Mouse (Mus musculus): ENCODE measurements around the gene Cdkn1a.
"Not testable (repeated sequence)": the region's sequence is repeated elsewhere in the genome, so short reads cannot be mapped to it uniquely, and the experiment has no call there.

Gene Cdkn1a

DNA sequence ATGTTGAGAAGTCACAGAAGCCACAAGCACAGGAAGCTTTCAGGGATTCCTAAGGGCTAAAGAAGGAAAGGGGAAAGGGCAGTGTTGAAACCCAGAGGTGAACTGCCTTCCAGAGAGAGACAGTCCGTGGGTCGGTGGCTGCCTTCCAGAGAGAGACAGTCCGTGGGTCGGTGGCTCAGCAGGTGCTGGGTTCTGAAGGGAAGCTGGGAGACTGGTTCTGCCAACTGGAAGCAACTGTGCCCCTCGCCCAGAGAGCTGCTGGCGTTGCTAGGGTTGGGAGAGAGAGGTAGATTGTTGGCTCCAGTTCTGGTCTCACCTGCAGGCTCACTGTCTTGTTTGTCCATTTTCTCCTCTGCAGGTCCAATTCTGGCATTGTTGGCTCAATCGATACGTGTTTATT is 32.3 kb upstream of the Cdkn1a start:
- no peak for DNase-seq (ENCODE audit: low spot score in 2 of 2)

DNA sequence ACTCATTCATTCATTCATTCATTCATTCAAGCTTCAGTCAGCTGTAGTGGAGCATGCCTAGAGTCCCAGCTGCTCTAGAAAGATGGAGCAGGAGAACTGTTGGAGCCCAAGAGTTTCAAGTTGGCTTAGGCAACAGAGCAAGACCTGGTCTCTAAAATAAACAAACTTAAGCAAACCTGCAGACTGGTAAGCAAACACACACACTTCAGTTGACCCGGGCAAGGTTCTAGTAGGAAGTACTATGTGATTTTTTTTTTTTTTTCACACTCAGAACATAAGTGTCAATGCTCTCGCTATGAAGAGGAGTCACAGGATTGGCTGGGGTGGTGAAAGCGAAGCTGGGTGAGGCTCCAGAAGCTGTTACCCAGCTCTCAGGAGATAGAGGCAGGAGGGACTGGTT is 31.2 kb upstream of the Cdkn1a start:
- DNase-seq (ENCODE audit: low spot score in 2 of 2): no peak

DNA sequence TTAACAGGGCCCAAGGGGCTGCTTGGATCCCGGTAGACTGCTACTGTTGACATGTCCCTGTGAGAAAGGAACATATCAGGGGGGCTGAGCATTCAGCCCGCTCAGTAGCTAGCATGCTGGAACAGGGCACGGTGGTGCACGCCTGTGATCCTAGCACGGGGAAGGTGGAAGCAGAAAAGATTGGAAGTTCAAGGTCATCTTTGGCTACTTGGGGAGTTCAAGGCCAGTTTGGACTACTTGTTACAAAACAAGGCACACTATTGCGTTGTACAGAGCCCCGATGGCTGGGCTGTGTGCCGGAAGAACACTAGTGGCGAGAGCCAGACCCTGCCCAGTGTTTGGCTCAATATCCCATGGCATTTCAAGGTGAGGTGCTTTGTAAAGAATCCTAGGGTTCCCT is 29.8 kb upstream of the Cdkn1a start:
- DNase-seq (ENCODE audit: low spot score in 2 of 2): no peak

DNA sequence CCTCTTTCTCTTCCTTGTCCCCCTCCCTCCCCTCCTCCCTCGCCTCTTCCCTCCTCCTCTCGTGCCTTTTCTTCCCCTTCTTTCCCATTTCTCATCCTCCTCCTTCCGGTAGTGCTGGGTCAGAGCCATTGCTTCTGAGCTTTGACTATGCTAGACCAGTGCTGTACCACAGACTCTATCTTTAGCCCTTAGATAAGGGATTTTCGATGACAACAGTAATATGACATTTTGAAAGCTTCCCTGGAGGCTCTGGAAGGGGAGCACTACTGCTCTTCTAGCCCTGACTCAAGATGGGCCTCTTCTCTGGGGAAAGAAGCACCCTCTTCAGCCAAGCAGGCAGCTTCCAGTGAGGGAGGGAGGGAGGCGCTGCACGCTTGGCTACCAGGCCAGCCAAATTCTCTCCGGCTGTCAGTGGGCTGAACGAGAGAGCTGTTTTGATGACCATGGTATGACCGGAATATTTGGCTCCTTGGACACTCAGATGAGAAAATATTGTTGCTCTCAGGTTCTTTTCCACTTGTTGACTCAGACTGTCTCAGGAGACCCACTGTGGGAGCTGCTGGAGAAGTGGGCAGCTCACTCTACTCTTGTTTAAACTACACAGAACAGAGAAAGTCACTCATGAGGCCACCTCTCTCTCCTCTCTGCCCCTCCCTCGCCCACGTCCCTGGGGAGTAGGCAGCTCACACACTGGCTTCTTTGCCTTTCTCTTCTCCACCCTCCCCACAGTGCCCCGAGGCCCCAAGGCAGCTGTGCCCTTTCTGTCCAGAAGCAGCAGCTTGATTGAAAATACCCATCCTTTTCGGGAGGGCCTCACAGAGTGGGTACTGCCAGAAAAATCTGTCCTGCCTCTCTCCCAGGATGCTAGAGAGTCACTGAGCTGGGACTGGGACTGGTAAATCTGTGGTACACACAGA is 28.4 kb upstream of the Cdkn1a start:
- no peak for DNase-seq (ENCODE audit: low spot score in 2 of 2)

DNA sequence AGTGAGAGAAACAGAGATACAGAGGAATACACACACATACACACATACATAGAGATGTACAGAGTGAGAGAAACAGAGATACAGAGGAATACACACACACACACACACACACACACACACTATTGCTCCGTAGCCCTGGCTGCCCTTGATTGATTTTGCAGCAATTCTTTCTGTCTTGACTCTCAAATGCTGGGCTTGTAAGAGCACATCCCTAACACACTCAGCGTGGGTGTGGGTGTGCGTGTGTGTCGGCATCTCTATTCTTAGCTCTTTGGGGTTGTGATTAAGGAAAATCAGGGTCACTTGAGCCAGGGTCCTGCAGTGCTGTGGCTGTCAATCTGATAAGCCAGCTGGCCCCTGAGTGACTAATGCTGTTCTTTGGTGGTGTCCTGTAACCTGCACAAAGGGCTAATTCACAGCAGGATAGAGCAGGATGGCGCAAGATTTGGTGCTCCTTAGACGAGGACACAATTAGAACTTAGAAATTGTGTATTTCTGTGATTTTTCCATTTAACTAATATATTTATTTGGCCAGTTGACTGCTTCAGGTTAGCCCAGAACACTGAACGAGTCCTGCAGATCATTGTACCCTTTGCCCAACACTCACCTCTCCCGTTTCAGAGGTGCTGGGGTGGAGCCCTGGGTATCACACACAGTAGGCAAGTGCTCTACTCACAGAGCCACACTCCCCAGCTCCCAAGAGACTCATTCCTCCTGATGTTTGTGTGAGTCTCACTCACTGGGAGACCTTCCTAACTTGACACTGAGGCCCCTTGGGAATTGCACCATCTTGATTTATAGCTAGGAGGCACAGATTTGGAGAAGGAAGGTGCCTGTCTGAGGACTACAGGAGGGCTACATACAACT is 27.4 kb upstream of the Cdkn1a start:
- no peak for DNase-seq (ENCODE audit: low spot score in 2 of 2)

DNA sequence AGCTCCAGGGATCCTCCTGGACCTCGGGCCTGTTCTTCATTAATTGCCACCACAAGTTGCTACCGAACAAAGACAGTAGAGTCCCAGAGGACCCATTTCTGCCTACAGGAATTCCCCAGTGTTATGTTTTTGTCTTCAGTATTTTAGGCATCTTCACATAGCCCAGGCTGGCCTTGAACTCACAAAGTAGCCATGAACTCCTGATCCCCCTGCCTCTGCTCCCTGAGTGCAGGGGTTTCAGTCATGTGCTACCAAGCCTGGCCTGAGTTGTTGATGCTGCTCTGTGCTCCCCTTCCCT is 26.8 kb upstream of the Cdkn1a start:
- DNase-seq (ENCODE audit: low spot score in 2 of 2): no peak

DNA sequence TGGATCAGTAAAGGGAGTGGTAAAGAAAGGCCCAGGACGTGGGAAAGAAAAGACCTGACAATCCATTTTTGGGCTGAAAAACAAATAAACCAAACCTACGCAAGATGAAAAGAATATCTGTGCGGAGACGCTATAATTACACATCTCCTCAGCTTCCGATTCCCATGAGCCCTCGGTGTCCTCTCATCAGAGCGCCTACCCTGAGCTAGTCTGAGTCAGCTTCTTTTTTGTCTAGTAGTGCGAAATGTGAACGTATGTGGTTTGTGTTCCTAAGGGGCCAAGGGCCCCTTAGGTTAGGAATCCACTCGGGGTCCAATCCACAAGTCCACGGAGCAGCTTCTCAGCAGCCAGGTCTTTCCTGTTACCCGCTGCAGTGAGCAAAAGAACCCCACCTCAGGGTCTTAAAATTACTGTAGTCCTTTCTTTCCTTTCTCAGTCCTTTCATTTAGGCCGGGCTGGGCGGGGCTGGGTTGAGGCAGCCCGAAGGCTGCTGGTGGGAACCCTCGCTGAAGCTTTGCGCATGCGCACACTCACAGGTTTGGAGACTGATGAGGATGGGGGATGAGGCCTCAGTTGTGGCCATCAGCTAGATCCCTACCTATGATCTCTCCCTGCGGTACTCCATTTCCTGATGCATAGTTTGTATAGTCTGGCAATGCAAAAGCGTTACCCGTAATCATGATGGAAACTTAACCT is 25.4 kb upstream of the Cdkn1a start:
- DNase-seq (ENCODE audit: low spot score in 2 of 2): no peak

DNA sequence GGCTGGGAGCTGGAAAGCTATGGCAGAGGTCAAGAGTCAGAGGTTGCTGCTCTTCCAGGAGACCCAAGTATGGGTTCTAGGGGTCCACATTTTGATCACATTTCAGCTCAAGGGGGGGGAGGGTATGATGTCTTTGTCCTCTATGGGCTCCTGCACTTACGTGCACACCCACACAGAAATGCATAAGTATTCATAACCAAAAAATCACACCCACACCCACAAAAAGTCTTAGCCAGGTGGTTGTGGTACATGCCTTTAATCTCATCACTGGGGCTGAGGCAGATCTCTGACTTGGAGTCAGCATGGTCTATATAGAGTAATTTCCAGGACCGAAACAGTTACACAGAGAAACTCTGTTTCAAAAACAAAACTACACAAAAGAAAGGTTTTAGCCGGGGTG is 24.8 kb upstream of the Cdkn1a start:
- DNase-seq (ENCODE audit: low spot score in 2 of 2): no peak

DNA sequence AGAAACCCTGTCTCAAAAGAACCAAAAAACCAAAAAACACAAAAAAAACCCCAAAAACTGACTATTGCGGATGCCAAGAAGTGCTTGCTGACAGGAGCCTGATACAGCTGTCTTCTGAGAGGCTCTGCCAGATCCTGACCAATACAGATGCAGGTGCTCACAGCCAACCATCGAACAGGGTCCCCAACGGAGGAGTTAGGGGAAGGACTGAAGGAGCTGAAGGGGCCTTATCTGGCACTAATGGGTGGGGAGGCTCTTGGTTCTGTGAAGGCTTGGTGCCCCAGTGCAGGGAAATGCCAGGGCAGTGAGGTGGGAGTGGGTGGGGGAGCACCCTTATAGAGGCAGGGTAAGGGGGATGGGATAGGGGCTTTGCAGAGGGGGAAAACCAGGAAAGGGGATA is 23.4 kb upstream of the Cdkn1a start:
- DNase-seq (ENCODE audit: low spot score in 2 of 2): not testable (repeated sequence)

DNA sequence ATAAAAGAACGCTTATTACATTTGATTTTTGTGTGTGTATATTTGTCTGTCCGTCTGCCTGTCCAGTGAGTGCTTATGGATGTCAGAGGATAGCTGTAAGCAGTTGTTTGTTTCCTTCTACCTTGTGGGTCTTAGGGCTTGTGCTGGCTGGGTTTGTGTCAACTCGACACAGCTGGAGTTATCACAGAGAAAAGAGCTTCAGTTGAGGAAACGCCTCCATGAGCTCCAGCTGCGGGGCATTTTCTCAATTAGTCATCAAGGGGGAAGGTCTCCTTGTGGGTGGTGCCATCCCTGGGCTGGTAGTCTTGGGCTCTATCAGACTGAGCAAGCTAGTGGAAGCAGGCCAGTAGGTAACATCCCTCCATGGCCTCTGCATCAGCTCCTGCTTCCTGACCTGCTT is 22.9 kb upstream of the Cdkn1a start:
- DNase-seq (ENCODE audit: low spot score in 2 of 2): no peak

DNA sequence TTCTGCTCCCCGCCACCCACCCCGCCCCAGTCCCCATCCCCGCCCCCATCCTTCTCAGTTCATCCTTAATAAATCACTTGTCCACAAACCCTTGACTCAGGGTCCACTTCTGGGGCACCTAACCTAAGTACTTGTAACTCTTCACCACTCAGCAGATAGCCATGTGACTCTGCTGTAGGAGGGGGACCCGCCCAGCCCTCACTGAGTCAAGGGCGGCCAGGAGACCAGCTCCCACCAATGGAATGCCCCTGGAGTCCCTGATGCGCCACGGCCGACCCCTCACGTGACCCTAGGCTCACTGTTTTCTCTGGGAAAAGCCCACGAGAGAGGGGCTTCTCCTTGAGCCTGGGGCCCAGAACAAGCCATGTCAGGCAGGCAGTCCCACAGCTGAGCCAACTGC is 21.7 kb upstream of the Cdkn1a start:
- DNase-seq (ENCODE audit: low spot score in 2 of 2): no peak

DNA sequence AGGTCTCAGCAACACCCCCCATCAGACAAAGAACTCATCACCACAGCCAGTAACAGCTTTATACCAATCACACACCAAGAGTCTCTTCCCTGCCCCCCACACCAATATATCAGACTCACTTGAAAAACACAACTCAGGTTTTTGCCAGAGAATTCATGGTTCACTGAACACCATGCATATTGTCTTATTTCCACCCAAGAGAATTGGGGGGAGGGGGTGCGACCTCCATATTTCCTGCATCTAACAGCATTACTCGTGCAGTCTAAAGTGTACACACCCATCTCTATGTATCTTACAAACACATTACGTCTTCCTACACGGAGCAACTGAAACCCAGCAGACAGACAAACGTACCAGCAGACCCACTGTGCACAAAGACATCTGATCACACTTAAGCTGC is 19.0 kb upstream of the Cdkn1a start:
- DNase-seq (ENCODE audit: low spot score in 2 of 2): no peak

DNA sequence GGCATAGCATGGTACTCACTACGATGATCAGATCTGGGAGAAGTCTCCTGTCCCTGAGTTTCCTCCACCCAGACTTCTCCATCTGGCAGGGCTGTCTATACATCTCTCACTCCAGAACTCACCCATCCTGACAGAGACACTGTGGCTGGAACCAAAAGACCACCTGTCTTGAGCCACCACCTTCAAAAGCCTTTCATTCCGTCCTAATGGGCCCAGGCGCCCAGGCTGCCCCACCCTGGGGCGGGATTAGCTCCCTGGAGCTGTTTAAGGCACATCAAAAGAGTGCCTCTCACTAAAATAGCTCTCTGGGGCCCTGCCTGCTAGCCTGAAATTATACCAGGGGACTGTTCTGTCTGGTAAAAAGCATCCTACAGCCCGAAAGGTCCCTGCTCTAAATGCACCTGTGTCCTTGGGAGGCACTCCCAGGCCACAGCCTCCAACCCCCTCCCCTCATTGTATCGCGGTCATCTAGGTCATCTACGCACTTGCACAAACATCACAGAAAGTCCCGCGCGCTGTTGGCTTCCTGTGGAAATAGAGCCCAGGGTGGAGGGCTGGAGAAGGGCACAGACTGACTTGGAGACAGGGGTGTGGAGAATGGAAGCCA is 18.0 kb upstream of the Cdkn1a start:
- DNase-seq (ENCODE audit: low spot score in 2 of 2): no peak

DNA sequence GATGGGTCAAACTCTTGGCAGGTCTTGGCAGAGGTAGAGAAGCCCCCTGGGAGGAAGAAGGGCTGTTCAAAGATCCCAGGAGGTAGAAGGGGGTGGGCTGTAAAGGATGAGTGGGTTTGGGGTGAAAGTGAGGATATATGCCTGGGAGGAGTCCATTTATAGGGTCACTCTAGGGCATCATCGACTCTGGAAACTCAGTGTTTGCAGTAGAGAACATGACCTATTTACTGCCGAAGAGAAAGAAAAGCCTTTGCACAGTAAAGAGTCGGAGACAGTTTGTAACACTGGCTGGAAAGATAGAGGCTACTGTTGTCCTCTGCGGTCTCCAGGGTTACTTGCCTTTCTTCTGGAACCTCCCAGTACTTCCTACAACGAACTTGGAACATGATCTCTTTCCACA is 17.5 kb upstream of the Cdkn1a start:
- DNase-seq (ENCODE audit: low spot score in 2 of 2): no peak

DNA sequence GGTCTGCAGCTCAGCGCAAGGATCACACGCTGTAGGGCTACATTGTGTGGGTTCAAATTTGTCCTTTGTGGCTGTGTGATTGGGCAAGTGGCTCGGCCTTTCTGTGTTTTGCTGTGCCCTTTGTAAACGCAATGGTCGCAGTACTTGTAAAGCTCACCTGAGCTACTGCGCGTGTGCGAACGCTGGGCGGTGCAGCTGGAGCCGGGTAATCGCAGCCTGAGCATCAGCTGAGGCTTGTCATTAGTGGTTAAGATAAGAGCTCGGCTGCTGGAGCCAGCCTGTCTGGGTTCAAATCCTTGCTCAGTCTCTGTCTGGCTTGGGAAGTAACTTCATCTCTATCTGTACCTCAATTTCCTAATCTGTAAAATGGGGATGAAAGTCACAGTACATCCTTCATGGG is 16.7 kb upstream of the Cdkn1a start:
- no peak for DNase-seq (ENCODE audit: low spot score in 2 of 2)

DNA sequence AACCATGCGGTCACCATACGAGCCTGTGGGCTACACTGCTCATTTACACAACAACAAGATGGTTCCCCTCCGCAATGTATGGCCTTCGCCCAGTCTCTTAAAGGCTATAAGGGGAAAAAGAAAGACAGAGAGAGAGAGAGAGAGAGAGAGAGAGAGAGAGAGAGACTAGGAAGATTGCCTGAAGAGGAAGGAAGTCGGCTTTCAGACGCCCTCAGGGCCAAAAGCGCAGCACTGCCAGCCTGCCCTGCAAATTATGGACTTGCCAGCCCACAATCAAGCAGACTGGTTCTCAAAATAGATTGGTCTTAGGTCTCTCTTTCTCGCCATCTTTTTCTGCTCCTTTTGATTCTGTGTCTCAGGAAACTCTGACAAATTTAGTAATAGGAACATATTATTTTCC is 14.5 kb upstream of the Cdkn1a start:
- no peak for DNase-seq (ENCODE audit: low spot score in 2 of 2)

DNA sequence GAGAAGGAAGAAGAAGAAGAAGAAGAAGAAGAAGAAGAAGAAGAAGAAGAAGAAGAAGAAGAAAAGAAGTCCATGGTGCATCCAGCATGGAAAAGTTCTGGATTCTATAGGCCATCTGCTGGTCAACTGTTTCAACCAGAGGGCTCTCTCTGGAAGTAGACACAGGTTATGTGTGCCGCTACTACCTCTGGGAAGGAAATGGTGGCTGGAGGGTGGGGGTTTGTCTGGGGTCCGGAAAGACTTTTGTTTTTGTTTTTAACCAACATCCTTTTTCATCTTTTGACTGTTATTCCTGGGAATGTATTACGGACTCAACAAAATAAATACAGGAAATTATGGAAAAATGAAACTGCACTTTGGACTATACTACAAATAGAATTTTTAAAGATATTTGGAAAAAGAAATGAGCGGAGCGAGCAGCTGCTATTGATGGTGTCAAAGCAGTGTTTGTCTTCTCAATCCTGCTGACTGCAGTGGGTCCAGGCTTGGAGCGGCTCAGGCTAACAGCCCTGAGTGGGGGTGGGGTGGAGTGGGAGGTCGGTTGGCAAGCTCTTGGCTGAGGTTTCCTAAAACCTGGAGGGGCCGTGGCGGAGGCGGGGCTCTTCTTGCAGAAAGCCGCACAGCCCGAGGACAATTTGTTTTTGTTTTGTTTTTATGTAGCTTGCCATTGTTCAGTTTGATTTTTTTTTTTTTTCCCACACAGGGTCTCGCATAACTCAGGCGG is 12.8 kb upstream of the Cdkn1a start:
- peak in 1 of 2 experiments; percentile 48 for DNase-seq (ENCODE audit: low spot score in 2 of 2)

DNA sequence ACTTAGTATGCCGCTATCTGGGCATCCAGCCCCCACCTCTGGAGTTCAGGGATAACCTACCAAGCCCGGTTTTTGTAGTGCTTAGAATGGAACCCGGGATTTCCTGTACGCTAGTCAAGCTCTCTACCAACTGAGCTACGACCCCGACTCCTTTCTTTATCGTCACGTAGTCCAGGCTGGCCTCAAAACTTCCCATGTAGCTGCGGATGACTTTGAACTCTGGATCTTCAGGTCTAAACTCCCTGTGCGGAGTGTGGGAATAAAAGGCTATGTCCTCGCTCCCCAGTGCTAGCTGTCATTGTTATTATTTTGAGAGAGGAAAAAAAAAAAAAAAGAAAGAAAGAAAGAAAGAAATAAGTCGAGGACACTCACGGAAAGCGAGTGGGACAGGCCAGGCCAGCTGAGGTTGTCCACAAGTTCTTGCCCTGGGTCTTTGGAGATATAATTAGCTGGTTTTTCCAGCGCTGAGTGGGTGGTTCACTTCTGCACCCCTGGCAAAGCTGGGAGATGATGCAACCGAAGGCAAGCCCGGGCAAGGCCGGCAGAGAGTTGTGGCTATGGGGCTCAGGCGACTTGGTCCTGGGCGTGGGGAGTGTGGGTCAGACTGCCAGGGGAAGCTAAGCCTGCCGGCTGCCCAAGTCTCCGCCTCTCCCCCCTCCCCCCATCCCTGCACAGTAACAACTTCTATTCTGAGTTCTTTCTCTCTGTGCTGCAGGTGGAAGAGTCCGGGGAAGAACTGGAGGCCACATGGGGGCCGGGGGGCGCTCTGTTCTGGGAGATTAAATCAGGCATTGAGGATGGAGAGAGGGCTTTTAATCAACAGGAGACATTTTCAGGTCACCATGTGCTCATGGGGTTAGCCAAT is 12.0 kb upstream of the Cdkn1a start:
- DNase-seq (ENCODE audit: low spot score in 2 of 2): no peak

DNA sequence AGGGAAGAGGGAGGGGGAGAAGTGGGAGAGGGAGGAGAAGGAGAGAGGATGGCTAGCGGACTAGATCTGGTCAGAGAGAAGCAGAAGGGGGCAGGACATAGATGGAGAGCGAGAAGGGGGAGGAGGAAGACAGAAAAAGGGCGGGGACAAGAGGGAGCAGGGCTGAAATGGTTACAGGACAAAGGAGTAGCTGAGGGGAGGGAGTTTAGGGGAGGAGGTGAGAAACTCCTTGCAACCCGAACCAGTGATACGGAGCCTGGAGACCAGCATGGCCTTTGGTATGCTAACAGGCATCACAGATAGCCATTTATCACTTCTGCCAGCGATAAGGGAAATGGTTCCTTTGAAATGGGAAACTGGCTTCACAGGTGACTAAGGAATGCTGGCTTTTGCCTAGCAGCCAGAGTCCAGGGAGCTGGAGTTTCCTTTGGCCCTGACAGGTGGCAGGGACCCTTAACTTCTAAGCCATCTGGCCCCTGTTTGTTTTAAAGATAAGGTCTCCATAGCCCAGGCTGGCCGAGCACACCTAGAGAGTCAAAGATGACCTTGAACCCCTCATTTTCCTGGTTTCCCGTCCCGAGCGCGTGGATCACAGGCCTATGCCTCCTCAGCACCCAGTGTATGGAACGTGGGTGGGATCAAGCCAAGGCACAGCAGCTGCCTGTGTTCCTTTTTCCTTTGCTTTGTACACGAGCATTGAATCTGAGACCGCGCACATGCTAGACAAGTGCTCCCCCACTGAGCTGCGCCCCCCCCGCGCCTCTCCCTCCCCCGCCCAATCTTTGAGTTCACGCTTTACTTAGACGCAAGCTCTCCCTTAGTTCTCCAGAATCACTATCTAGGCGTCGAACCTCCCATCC is 9.8 kb upstream of the Cdkn1a start:
- no peak for DNase-seq (ENCODE audit: low spot score in 2 of 2)
